Mouse (Mus musculus): ENCODE data around the gene Otop2.
A peak's percentile ranks its signal among the peaks of the same experiment; 100 is the strongest.

Otop2 gene

DNA sequence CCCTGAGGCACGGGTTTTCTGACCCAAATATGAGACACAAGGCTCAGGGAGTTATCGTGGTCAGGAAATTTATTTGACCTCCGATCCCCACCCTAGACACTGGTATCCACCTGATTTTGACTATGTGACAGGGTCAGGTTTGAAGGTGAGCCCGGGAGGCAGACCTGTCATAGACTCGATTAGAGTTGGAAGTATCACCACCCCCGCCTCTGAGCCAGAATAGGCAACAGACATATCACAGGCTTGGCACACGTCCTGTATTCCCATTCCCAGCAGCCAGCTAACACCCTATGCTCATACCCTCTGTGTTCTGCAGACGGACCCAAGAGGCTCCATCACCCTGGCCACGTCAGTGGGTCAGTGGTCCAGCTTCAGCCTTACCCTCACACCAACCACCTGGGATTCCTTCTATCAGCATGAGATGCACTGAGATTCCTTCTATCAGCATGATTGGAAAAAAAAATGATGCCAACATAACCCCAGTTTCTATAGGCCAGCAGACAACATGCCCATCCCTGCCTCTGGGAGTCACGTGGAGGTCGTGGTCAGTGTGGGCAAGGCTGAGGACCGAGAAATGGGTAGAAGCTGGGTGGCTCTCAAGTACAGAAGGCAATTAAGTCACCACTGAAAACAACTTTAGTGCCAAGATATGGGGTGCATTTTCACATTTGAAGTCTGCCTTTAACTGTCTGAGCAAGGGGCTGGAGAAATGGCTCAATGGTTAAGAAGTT is 67.9 kb downstream of the Otop2 start:
- no peak for DNase-seq (ENCODE audit: extremely low read depth, low read depth, low spot score)

DNA sequence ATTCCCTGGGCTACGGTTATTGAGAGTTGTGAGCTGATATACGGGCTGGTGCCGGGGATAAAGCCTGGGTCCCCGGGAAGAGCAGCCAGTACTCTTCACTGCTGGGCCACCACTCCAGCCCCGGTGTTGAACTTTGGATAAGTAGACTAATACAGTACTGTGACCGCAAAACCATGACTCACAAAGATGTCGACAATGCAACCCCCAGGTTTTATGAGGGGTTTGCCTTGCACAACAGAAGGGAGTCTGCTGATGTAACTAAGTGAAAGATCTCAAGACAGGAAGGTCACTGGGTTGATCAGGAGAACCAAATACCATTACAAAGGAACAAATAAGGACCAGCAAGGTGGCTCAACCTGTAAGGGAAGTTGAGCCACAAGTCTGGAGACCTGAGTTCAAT is 69.8 kb downstream of the Otop2 start:
- DNase-seq (ENCODE audit: extremely low read depth, low read depth, low spot score), result no peak

DNA sequence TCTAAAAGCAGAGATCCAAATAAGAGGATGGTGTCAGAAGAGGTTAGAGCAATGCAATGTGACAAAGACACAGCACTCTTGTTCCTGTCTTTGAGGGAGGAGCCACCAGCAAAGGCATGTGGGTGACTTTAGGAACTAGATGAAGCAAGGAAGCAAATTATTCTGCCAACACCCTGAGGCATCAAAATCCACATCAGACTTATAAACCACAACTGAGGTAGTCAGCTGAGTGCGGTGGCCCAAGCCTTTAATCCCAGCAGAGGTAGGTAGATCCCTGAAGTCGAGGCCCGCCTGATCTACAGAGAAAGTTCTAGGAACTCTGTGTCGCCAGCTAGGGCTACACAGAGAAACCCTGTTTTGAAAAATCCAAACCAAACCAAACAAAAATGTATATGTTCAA is 70.3 kb downstream of the Otop2 start:
- DNase-seq (ENCODE audit: extremely low read depth, low read depth, low spot score), result peak; percentile 93

DNA sequence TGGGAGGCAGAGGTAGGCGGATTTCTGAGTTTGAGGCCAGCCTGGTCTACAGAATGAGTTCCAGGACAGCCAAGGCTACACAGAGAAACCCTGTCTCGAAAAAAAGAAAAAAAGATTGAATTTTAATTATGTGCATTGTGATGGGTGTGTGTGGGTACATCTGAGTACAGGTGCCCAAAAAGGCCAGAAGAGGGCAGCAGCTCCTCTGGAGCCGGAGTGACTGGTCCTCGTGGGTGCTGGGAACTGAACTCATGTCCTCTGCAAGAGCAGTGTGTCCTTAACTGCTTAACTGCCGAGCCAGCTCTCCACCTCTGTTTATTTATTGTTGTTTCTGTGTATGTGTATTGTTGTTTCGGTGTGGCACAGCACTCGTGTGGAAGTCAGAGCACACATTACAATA is 70.9 kb downstream of the Otop2 start:
- no peak for DNase-seq (ENCODE audit: extremely low read depth, low read depth, low spot score)

DNA sequence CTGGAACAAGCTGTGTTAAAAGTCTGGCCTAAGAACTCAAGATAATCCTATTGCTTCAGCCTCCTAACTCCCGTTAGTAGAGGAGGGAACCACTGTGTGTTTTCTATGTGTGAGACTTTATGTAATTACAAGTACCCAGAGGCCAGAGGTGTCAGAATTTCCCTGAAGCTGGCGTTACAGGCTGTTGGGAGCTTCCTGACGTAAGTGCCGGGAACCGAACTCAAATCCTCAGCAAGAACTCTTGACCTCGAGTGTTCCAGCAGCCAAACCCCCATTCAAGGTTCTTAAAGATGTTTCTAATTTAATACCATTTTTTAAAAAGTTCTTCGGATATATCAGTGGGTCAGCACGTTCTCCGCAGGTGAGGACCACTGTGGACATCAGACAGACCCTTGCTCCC is 74.3 kb downstream of the Otop2 start:
- no peak for DNase-seq (ENCODE audit: extremely low read depth, low read depth, low spot score)

Data from fat pad, adult 2 months (tissue).